Mouse (Mus musculus) lung, embryonic 15.5 days (tissue): ENCODE results near the gene Olfr730. TPM values are rescaled to one million over a fixed set of nuclear protein-coding genes. Genes with fewer than 3 reads are reported as not detected.

Experiments
- ATAC-seq: fragments of 200-750 bp; cut with Nextera tagmentation; 2 replicates; pipeline ENCODE4 v1.8.0; 2017; ENCODE audit warnings: moderate number of reproducible peaks, borderline replicate concordance; ENCODE audit not compliant: low FRiP score, low TSS enrichment; ENCODE audit errors: extremely low read depth
- H3K27ac ChIP-seq: fragments of 300-500 bp; sonication (generic); 2 replicates; pipeline ENCODE4 v1.5.1; 2015; ENCODE audit warnings: moderate library complexity, mild to moderate bottlenecking, inconsistent platforms
- H3K27me3 ChIP-seq: fragments of 300-500 bp; sonication (generic); 2 replicates; pipeline ENCODE4 v1.6.1; 2015; ENCODE audit warnings: inconsistent platforms
- H3K36me3 ChIP-seq: fragments of 300-500 bp; sonication (generic); 2 replicates; pipeline ENCODE4 v1.6.1; 2015; ENCODE audit warnings: inconsistent platforms
- H3K4me1 ChIP-seq: fragments of 300-500 bp; sonication (generic); 2 replicates; pipeline ENCODE4 v1.6.1; 2015; ENCODE audit warnings: inconsistent platforms
- H3K4me2 ChIP-seq: fragments of 300-500 bp; sonication (generic); 2 replicates; pipeline ENCODE4 v1.6.1; 2015; ENCODE audit warnings: inconsistent platforms, mild to moderate bottlenecking, moderate library complexity
- H3K4me3 ChIP-seq: fragments of 300-500 bp; sonication (generic); 2 replicates; pipeline ENCODE4 v1.5.1; 2015; ENCODE audit warnings: mild to moderate bottlenecking, inconsistent platforms
- H3K9ac ChIP-seq: fragments of 300-500 bp; sonication (generic); 2 replicates; pipeline ENCODE4 v1.6.1; 2015; ENCODE audit warnings: inconsistent platforms
- H3K9me3 ChIP-seq: fragments of 300-500 bp; sonication (generic); 2 replicates; pipeline ENCODE4 v1.6.1; 2016; ENCODE audit warnings: inconsistent platforms
- WGBS: fragments of 180-500 bp; shearing (Covaris S2); methylation state at CpG from one replicate; pipeline ENCODE4 v1.1.7; 2015; 5-methylcytosine and 5-hydroxymethylcytosine counted together
- polyA plus RNA-seq: library from polyadenylated mRNA; unstranded; fragments of >200 nt; fragmentation: Nextera tagmentation; extraction: Ambion mirVana; gene quantifications from 2 replicates; pipeline ENCODE4 v1.2.1, GENCODE M21; 2015

Gene Olfr730
- not detected in 2 replicates for polyA plus RNA-seq

DNA sequence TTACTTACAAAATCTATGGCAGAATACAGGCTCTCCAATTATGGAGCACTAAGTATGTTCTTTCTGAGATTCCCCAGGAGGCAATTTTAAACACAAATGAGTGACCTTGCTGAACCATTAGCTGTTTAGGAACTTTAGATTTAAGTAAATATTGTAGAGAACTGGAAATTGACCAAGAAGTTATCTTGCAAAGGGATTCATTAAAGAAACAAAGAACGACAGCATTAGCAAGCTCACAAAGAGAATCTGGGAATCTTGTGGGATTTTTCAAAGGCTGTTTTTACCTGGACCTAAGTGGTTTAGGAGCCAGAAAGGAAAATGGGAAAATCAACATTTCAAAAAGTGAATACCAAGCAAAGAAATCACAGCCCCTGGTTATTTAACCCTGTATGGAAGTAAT lies at the start of gene Olfr730:
Gene Olfr730 (minus strand): TSS at position 101 of the 400 bp plus-strand sequence.
- H3K27me3 ChIP-seq = no peaks in the 10 kb centered on the region
- ATAC-seq = no peak
- no peak within 1 kb of the TSS for H3K4me3 ChIP-seq
- H3K36me3 ChIP-seq = no peaks in the 10 kb centered on the region
- no peak within 1 kb of the TSS for H3K27ac ChIP-seq
- no peak within 1 kb of the TSS for H3K4me2 ChIP-seq
- H3K9ac ChIP-seq = no peak within 1 kb of the TSS
- H3K4me1 ChIP-seq = no peaks in the 10 kb centered on the region
- H3K9me3 ChIP-seq = no peaks in the 10 kb centered on the region
- 47% methylated on average over 1 of the region's 1 CpGs for WGBS

DNA sequence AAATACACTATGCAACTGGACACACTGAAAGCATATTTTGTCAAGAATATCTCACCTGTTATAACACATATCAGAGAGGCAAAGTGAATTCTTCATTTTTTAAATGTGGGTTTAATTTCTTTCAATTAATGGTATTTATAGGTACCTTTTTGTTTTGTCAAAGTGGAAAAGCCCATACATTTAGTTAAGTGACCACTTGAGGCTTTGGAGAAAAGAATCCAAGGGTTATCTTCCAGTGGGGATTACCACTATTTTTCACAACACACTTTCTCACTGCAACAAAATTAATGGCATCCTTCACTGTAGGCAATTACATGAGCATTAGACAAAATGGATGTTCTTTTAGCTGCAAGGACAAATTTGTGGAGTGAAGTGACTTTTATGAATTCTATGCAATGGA lies 35.2 kb downstream of the Olfr730 start, which contains the start of gene Olfr729:
Gene Olfr729 (minus strand): TSS at position 101 of the 400 bp plus-strand sequence.
- Histone ChIP-seq H3K36me3 (no peaks in the 10 kb centered on the region), H3K27ac (no peak within 1 kb of the TSS), H3K4me2 (no peak within 1 kb of the TSS), H3K4me3 (no peak within 1 kb of the TSS), H3K9me3 (no peaks in the 10 kb centered on the region), H3K9ac (no peak within 1 kb of the TSS), H3K4me1 (no peaks in the 10 kb centered on the region), H3K27me3 (no peaks in the 10 kb centered on the region)
- ATAC-seq = no peak

DNA sequence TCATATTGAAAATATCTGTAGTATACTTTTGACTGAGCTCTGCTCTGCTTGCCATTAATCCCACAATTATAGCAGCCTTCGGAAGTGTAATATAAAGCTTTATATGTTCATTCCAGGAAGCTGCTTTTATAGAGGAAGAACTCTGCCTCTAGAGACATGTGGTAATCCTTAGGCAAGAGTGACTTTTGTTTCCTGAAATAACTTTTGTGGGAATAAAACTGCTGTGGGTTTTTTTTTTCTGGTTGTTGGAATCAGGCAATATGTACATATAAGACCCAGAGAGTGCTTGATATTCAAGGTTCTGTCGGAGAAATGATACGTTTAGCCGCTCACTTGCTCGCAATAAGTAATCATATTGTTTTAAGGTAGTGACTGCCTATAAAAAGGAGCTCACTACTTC lies 45.4 kb downstream of the Olfr730 start, which contains the start of gene Olfr728:
Gene Olfr728 (minus strand): TSS at position 101 of the 400 bp plus-strand sequence.
- H3K9me3 ChIP-seq = no peaks in the 10 kb centered on the region
- H3K36me3 ChIP-seq = no peaks in the 10 kb centered on the region
- H3K4me1 ChIP-seq = no peaks in the 10 kb centered on the region
- no peak within 1 kb of the TSS for H3K4me2 ChIP-seq
- no peaks in the 10 kb centered on the region for H3K27me3 ChIP-seq
- 90% methylated on average over 5 of the region's 5 CpGs for WGBS
- ATAC-seq = no peak
- H3K27ac ChIP-seq = no peak within 1 kb of the TSS
- no peak within 1 kb of the TSS for H3K4me3 ChIP-seq
- no peak within 1 kb of the TSS for H3K9ac ChIP-seq

Other genes with a start within 250 kb of the Olfr730 start
- not detected in 2 replicates for gene Olfr724, start 224.9 kb downstream of the Olfr730 start, polyA plus RNA-seq
- gene Olfr725, start 147.8 kb downstream of the Olfr730 start, polyA plus RNA-seq = not detected in 2 replicates
- gene Olfr726, start 97.2 kb downstream of the Olfr730 start, polyA plus RNA-seq = not detected in 2 replicates
- gene Olfr727, start 65.0 kb downstream of the Olfr730 start, polyA plus RNA-seq = not detected in 2 replicates
- gene Olfr728, start 45.5 kb downstream of the Olfr730 start, polyA plus RNA-seq = not detected in 2 replicates
- not detected in 2 replicates for gene Olfr729, start 35.3 kb downstream of the Olfr730 start, polyA plus RNA-seq
- gene Olfr731, start 53.7 kb upstream of the Olfr730 start, polyA plus RNA-seq = not detected in 2 replicates
- gene Olfr732, start 96.0 kb upstream of the Olfr730 start, polyA plus RNA-seq = not detected in 2 replicates
- gene Olfr733, start 113.3 kb upstream of the Olfr730 start, polyA plus RNA-seq = not detected in 2 replicates
- not detected in 2 replicates for gene Olfr734, start 138.6 kb upstream of the Olfr730 start, polyA plus RNA-seq
- gene Olfr735, start 160.7 kb upstream of the Olfr730 start, polyA plus RNA-seq = not detected in 2 replicates
- gene Tlr11, start 169.7 kb upstream of the Olfr730 start, polyA plus RNA-seq = not detected in 2 replicates
- not detected in 2 replicates for gene Olfr736, start 193.0 kb upstream of the Olfr730 start, polyA plus RNA-seq
- gene Olfr738, start 219.4 kb upstream of the Olfr730 start, polyA plus RNA-seq = not detected in 2 replicates
- gene Olfr739, start 230.4 kb upstream of the Olfr730 start, polyA plus RNA-seq = not detected in 2 replicates